Mouse (Mus musculus): Measurements from ENCODE around the gene 3110018I06Rik. TPM values are rescaled to one million over a fixed set of nuclear protein-coding genes. Genes with fewer than 3 reads are reported as not detected.

Gene 3110018I06Rik
- polyA plus RNA-seq (2015; fragmentation: Nextera tagmentation; extraction: Ambion mirVana) = not detected in 2 replicates

DNA sequence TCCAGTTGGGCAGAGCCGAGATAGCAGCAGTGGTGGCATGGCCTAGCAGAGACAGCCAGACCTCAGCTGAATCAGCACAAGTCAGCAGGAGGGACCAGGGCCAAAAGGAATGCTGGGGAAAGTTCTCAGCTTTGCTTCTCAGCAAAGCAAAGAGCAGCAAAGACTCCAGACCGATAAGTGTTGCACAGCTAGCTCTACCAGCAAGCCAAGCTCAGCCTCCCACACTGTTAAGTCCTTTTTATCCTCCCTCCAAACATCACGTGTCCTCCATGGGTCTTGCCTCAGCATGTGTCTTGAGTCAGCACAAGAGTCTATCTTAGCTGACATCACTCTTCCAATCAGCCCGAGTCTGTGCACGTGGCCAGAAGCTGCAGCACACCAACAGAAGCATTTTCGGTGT, at the start of gene 3110018I06Rik:
Gene 3110018I06Rik (plus strand): TSS at position 262 of the 400 bp plus-strand sequence.
- 83% methylated on average over 6 of the region's 6 CpGs for WGBS
- H3K27ac ChIP-seq = no peak within 1 kb of the TSS
- H3K9me3 ChIP-seq = no peaks in the 10 kb centered on the region
- no peak for ATAC-seq (ENCODE audit: insufficient number of reproducible peaks, insufficient read depth, low FRiP score, low TSS enrichment, low read depth)
- no peaks in the 10 kb centered on the region for H3K36me3 ChIP-seq
- H3K27me3 ChIP-seq = no peaks in the 10 kb centered on the region
- H3K4me1 ChIP-seq = peaks cover 10% of the 10 kb centered on the region
- no peak within 1 kb of the TSS for H3K4me3 ChIP-seq
- no peak within 1 kb of the TSS for H3K9ac ChIP-seq
- no peak within 1 kb of the TSS for H3K4me2 ChIP-seq

DNA sequence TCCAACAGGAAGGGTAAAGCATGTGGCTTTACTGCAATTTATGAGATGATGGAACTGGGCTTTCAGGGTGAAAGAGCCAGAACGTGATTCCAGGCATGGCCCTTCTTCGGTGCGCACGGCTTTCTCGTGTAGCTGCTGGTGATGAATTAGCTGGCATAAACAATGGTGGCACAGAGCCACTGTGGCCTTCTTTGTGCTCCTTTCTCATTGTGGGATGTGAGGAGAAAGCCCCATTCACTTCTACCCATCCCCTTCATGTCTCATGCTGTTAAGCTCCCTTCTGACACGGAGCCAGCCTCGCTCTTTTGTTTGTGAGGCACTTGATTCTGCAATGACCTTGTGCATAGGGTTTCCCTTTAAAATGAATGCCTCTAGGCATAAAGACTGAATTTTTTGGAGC, 43.8 kb upstream of the 3110018I06Rik start:
- H3K9ac ChIP-seq = no peak overlapping the region
- ATAC-seq (ENCODE audit: insufficient number of reproducible peaks, insufficient read depth, low FRiP score, low TSS enrichment, low read depth) = no peak

DNA sequence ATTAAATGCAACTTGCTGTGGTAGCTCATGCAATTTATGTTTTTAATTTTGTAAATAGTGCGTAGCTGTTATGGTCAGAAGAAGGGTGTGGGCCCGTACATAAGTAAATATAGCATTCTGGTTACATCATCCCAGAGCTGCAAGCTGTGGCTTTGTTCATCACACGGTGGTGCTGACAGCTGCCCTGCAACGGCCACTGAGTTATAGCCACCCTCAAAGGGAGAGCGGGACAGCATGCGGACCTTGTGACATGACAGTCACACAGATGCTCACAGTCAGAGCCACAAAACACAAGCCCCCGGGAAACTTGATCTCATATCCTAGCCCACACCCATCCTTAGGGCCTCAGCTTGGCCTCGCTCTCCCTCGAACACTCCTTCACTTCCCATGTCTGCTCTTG, 30.6 kb upstream of the 3110018I06Rik start:
- Histone ChIP-seq H3K4me1 (peaks cover 4% of the 10 kb centered on the region; the same call in 1 of the 2 replicates), H3K27ac (no peak overlapping the region), H3K4me2 (no peak overlapping the region), H3K9me3 (no peaks in the 10 kb centered on the region), H3K36me3 (no peaks in the 10 kb centered on the region), H3K27me3 (no peaks in the 10 kb centered on the region), H3K9ac (no peak overlapping the region), H3K4me3 (no peak overlapping the region)
- no peak for ATAC-seq (ENCODE audit: insufficient number of reproducible peaks, insufficient read depth, low FRiP score, low TSS enrichment, low read depth)
- 60% methylated on average over 9 of the region's 9 CpGs for WGBS

More for the DNA sequence above, 43.8 kb upstream of the 3110018I06Rik start:
- Histone ChIP-seq H3K4me1 (no peaks in the 10 kb centered on the region), H3K36me3 (no peaks in the 10 kb centered on the region), H3K4me3 (no peak overlapping the region), H3K27ac (no peak overlapping the region), H3K9me3 (no peaks in the 10 kb centered on the region), H3K4me2 (no peak overlapping the region), H3K27me3 (no peaks in the 10 kb centered on the region)
- WGBS = 84% methylated on average over 7 of the region's 7 CpGs

DNA sequence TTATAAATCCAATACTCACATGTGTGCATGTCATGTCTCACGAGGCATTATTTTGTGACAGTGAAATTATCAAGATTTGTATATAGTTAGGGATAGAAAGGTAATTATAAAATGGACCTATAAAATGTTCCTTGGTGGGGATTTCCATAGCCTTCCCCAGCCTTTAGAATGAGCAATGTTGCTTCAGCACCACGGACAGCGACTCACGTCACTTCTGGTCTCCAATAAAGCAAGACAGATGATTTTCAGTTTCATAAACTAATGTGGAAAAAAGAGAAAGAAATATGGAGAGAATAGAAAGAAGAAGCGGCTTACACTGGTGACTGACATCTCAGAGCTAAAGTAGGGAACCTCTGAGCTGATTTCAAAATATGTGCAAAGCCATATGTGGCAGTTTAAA, 23.7 kb upstream of the 3110018I06Rik start:
- Histone ChIP-seq H3K4me3 (no peak overlapping the region), H3K4me2 (no peak overlapping the region), H3K36me3 (no peaks in the 10 kb centered on the region), H3K27ac (no peak overlapping the region), H3K27me3 (no peaks in the 10 kb centered on the region), H3K9ac (no peak overlapping the region), H3K9me3 (no peaks in the 10 kb centered on the region), H3K4me1 (peaks cover 6% of the 10 kb centered on the region)
- ATAC-seq (ENCODE audit: insufficient number of reproducible peaks, insufficient read depth, low FRiP score, low TSS enrichment, low read depth) = no peak
- WGBS = 11% methylated on average over 5 of the region's 5 CpGs

DNA sequence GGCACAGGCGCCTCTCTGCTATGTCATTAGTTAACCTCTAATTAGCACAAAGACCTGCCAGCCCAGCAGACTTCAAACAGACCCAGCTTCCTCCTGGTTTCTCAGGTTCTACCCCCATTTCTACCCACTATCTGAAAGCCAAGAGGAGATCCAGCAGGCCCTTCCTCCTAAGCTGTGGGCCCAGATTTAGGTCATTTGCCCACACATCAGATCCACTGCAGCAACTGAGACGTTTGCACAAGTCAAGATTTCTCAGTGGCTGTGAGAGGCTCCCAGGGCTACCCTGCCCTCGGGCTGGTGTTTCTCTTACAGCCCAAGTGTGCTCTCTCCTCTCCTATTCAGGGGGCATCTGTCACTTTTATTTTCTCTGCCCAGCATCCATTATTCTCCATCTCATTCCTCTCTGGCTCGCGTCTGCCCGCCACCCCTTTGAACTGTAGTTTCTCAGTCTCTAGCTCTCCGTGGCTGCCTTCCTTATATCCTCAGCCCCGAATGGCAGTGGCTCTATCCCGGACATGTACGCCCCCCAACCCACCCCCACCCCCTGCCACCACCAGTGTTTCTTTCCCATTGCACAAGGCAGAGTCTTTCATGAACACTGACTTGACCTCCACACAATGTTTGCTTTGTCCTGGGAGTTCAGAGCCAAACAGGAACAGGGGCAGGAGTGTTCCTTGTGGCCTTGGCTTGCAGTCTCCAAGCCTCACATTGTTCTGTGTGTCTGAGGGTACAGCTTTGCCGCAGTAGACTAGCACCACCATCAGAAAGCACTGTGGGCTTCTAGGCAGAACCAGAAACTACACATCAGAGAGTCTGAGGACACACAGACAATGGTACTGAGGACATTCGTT, 11.8 kb upstream of the 3110018I06Rik start:
- Histone ChIP-seq H3K4me2 (no peak overlapping the region), H3K27me3 (no peaks in the 10 kb centered on the region), H3K9me3 (no peaks in the 10 kb centered on the region), H3K4me3 (no peak overlapping the region), H3K36me3 (no peaks in the 10 kb centered on the region), H3K27ac (no peak overlapping the region), H3K4me1 (peaks cover 11% of the 10 kb centered on the region), H3K9ac (no peak overlapping the region)
- no peak for ATAC-seq (ENCODE audit: insufficient number of reproducible peaks, insufficient read depth, low FRiP score, low TSS enrichment, low read depth)
- 32% methylated on average over 12 of the region's 12 CpGs for WGBS

DNA sequence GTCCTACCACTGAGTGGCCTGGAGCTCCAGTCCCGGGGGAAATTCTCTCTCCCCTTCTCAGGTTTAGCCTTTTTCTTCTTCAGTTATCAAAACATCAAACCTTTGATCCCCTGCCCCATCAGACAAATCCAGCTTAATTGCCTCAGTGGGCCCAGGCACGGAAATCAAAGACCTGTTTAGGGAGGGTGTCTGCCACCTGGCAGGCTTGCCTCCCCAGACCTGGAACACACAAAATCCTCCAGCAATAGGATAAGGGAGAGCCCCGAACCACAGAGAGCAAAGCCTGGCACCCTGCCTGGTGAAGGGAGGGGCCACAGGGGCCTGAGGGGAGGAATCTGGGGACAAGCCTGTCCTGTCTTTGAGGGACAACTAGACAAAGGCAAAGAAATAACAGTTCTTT, 9.1 kb upstream of the 3110018I06Rik start:
- H3K4me1 ChIP-seq = peaks cover 11% of the 10 kb centered on the region
- no peaks in the 10 kb centered on the region for H3K9me3 ChIP-seq
- no peaks in the 10 kb centered on the region for H3K27me3 ChIP-seq
- no peak for ATAC-seq (ENCODE audit: insufficient number of reproducible peaks, insufficient read depth, low FRiP score, low TSS enrichment, low read depth)
- no peak overlapping the region for H3K27ac ChIP-seq
- H3K36me3 ChIP-seq = no peaks in the 10 kb centered on the region
- no peak overlapping the region for H3K4me2 ChIP-seq
- H3K9ac ChIP-seq = no peak overlapping the region
- 12% methylated on average over 3 of the region's 3 CpGs for WGBS
- no peak overlapping the region for H3K4me3 ChIP-seq

DNA sequence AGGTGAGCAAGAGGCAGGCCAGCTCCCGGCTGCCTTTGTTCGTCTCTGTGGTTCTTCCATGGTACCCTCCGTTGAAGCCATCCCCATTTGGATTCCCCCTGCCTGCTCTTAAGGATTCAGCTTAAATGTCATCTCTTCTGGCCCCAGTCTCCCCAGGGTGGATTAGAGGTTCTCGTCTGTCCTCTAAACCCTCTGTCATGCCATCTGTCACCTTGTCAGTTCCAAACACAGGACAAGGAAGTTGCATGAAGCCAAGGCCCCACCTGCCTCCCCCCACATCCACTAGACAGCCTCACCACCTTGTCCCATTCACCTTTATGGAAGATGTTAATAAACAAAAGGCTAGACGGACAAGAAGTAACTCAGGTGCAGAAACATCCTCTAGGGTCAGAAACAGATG, 5.4 kb upstream of the 3110018I06Rik start:
- H3K9ac ChIP-seq = no peak overlapping the region
- H3K27ac ChIP-seq = no peak overlapping the region
- WGBS = 76% methylated on average over 5 of the region's 5 CpGs
- no peak overlapping the region for H3K4me2 ChIP-seq
- ATAC-seq (ENCODE audit: insufficient number of reproducible peaks, insufficient read depth, low FRiP score, low TSS enrichment, low read depth) = no peak
- H3K4me3 ChIP-seq = no peak overlapping the region
- H3K4me1 ChIP-seq = peaks cover 10% of the 10 kb centered on the region
- no peaks in the 10 kb centered on the region for H3K9me3 ChIP-seq
- H3K36me3 ChIP-seq = no peaks in the 10 kb centered on the region
- H3K27me3 ChIP-seq = no peaks in the 10 kb centered on the region

DNA sequence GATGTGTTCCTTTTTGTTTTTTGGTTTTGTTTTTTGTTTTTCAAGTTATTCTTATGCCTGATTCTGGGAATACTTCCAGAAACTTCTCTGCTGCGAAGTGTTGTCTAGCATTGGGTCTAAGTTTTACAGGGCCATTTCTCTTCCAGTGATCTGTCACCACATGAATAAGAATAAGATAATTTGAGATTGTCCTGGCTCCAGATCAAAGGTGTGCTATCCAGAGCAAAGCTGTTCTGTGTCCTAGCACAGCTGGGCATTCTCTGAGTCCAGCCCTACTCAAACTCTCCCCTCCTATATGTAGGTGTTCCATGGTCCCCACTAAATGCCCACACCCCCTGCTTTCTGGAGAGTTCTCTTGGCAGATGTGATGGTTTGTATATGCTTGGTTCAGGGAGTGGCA, 2.9 kb downstream of the 3110018I06Rik start:
- peaks cover 10% of the 10 kb centered on the region for H3K4me1 ChIP-seq
- no peaks in the 10 kb centered on the region for H3K9me3 ChIP-seq
- no peaks in the 10 kb centered on the region for H3K27me3 ChIP-seq
- no peaks in the 10 kb centered on the region for H3K36me3 ChIP-seq
- no peak for ATAC-seq (ENCODE audit: insufficient number of reproducible peaks, insufficient read depth, low FRiP score, low TSS enrichment, low read depth)
- H3K9ac ChIP-seq = no peak overlapping the region
- H3K4me3 ChIP-seq = no peak overlapping the region
- no peak overlapping the region for H3K27ac ChIP-seq
- no peak overlapping the region for H3K4me2 ChIP-seq
- 75% methylated on average over 1 of the region's 1 CpGs for WGBS

DNA sequence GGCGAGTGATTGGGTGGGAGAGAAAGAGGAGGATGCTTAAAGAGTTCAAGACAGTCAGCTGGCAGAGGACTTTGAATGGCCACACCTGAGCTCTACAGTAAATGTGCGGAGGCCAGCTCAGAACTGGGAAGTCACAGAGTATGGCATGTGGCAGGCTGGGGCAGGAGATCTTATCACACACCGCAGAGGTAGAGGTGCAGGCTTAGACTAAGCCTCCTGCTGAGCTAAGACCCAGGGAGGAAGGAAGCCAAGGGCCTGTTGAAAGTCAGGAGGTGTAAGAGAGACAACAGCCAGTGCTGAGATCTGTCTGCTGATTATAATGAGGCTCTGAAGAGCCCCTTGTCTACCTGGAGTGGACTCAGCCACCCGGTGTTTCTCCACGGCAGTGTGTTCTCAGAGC, 8.5 kb downstream of the 3110018I06Rik start:
- Histone ChIP-seq H3K9ac (no peak overlapping the region), H3K4me1 (no peaks in the 10 kb centered on the region), H3K4me2 (no peak overlapping the region), H3K36me3 (no peaks in the 10 kb centered on the region), H3K27ac (no peak overlapping the region), H3K27me3 (no peaks in the 10 kb centered on the region), H3K9me3 (no peaks in the 10 kb centered on the region), H3K4me3 (no peak overlapping the region)
- WGBS = 74% methylated on average over 5 of the region's 5 CpGs
- no peak for ATAC-seq (ENCODE audit: insufficient number of reproducible peaks, insufficient read depth, low FRiP score, low TSS enrichment, low read depth)

DNA sequence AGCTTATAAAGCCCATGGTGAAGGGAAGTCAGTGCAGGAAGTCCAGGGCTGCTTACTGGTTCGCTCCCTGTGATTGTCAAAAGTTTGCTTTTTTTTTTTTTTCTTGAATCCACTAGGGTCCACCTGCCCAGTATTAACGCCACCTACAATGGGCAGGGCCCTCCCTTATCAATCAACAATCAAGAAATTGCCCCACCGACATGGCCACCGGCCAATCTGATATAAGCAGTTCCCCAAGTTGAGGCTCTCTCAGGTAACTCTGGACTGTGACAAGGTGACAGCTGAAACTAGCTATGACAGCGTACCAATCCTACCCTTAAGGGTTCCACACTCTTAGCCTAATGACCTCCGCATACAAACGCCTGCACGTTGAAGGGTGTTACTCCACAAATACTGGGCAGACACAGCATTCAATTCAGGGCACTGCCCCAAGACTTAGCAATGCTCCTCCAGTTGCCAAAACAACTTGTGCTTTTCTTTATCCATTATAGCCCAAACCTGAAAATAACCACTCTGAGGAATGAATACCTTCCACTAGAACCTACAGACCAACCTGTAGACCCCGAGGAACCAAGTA, 21.3 kb downstream of the 3110018I06Rik start:
- no peak overlapping the region for H3K27ac ChIP-seq

DNA sequence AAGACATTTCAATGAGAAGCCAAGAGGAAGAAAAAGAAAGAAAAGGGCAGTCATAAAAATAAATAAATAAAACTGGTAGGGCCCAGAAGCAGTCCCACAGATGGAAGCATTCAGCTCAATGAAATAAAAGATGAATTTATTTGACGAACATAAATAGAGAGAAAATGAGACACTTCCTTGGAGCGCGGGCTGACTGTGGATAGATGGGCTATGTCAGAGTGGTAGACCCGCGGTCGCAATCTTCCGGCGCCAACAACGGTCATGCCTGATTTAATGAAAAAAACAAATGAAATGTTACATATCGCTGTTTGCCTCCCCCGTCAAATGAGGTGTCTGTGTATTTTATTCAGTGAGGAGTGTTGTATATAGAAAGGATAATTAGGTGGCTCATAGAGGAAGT, 22.7 kb downstream of the 3110018I06Rik start:
- no peak overlapping the region for H3K4me3 ChIP-seq
- no peak overlapping the region for H3K27ac ChIP-seq
- WGBS = 78% methylated on average over 11 of the region's 11 CpGs
- H3K4me2 ChIP-seq = no peak overlapping the region
- ATAC-seq (ENCODE audit: insufficient number of reproducible peaks, insufficient read depth, low FRiP score, low TSS enrichment, low read depth) = no peak
- no peaks in the 10 kb centered on the region for H3K36me3 ChIP-seq
- no peak overlapping the region for H3K9ac ChIP-seq
- no peaks in the 10 kb centered on the region for H3K4me1 ChIP-seq
- no peaks in the 10 kb centered on the region for H3K27me3 ChIP-seq
- no peaks in the 10 kb centered on the region for H3K9me3 ChIP-seq

More for the DNA sequence above, 21.3 kb downstream of the 3110018I06Rik start:
- ATAC-seq (ENCODE audit: insufficient number of reproducible peaks, insufficient read depth, low FRiP score, low TSS enrichment, low read depth) = no peak
- Histone ChIP-seq H3K4me2 (no peak overlapping the region), H3K36me3 (no peaks in the 10 kb centered on the region), H3K4me3 (no peak overlapping the region), H3K9ac (no peak overlapping the region), H3K4me1 (no peaks in the 10 kb centered on the region), H3K27me3 (no peaks in the 10 kb centered on the region), H3K9me3 (no peaks in the 10 kb centered on the region)
- WGBS = 84% methylated on average over 9 of the region's 9 CpGs

Data from embryonic facial prominence, embryonic 13.5 days (tissue).